Mouse (Mus musculus): ENCODE results near the gene Rab33a.
A peak's percentile ranks its signal among the peaks of the same experiment; 100 is the strongest.

Gene Rab33a

GRCm38 (mm10) chrX:48518808-48519548 is at the start of gene Rab33a:
Rab33a (plus strand) TSS chrX:48519285.
- peak; percentile 55 for DNase-seq

DNA sequence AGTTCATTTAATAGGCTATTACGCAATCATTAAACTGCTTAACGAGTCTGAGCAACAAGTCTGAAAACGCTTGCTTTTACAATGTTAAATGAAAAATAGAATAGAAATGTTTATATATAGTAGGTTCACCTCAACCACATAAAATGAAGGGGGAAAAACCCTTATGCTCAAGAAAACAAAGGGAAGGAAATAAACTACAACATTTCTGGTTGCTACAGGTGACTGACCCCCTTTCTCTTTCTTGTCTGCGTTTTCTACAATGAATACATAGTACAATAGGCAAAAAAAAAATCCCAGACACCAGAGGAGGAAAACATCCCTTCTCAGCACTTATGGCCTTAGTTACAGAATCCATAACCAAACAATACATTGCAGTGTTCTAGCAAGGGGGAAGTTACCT is 38.0 kb upstream of the Rab33a start:
- DNase-seq: no peak

DNA sequence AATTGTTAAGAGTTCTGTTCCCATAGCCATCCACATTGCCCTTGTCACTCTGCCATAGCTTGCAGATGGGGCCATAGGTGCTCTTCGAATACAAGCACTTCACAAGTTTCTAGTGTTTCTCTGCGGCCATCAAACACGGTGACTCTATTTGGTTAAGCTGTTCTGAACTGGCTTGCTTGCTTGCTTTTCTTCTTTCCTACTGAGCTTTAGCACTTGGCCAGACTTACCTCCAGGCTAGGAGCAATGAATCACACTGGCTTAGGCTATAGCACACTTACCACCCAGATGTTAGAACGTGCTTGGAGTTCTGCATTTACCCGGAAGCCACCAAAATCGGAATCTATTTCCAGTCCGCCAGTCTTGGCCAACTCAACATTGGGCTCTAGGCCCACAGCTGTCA is 37.4 kb upstream of the Rab33a start:
- DNase-seq: no peak

GRCm38 (mm10) chrX:48493763-48494162 is 25.3 kb upstream of the Rab33a start:
- no peak for DNase-seq

GRCm38 (mm10) chrX:48513166-48513807 is 5.8 kb upstream of the Rab33a start, which contains the start of gene Aifm1:
Aifm1 (minus strand) TSS chrX:48513563.
- DNase-seq: peak; percentile 78

DNA sequence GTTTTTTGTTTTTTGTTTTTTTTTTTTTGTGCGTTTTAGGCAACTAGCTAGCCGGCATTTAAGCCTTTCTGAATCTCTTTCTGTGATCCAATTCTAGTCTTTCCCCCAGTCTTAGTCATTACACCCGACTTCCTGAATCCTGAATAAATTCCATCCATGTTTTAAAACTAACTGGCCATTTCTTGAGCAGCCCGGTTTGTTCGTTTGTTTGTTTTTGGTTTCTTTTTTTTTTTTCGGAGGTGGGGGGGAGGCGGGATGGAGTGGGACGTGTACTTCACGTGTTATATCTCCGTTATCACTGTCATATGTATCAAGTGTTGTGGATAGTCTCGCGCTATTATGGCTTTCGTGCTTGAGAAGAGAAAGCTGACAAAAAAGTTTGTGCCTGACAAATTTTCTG is 5.3 kb upstream of the Rab33a start:
- no peak for DNase-seq

DNA sequence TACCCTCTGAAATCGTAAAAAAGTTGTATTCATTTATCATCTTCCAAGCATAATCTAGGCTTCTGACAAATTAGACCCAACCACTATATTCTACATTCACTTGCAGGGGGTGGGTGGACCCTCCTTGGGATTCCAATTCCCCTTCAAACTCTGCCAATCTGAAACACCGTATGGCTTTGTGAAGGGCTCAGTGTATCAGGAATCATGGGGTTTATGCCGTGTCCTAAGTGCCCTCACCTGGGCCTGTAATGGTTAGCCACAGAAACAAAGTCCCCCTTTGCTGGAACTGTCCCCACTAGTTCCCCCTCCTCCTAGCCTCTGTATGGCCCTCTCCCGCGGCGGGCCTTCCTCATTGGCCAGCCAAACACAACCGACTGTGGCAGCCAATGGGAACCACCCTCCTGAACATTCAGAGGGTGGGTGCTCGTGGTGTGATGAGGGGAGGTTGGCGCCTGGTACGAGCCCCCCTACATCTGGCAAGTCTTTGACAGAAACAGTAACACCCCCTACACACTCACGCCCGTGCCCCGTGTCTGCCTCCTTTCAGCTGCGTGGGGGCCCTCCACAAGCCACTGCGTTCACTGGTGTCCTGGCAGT is 776 bp upstream of the Rab33a start:
- peak; percentile 63 for DNase-seq

DNA sequence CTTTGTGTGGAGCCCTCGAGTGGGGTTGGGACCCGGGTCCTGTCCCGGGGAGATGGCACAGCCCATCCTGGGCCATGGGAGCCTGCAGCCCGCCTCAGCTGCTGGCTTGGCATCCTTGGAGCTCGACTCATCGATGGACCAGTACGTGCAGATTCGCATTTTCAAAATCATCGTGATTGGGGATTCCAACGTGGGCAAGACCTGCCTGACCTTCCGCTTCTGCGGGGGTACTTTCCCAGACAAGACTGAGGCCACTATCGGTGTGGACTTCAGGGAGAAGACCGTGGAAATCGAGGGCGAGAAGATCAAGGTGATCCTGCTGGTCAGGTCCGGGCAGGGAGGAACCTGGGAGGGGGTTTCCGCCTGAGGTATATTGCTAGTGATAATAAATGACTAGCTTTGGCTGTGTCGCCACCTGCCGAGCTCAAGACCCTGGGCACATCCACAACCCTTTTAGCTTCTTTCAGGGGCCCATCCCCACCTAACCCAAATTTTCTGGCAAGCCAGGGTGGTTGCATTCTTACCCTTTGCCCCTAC is 532 bp downstream of the Rab33a start:
- peak; percentile 8 for DNase-seq

GRCm38 (mm10) chrX:48521651-48522050 is 2.6 kb downstream of the Rab33a start:
- no peak for DNase-seq

DNA sequence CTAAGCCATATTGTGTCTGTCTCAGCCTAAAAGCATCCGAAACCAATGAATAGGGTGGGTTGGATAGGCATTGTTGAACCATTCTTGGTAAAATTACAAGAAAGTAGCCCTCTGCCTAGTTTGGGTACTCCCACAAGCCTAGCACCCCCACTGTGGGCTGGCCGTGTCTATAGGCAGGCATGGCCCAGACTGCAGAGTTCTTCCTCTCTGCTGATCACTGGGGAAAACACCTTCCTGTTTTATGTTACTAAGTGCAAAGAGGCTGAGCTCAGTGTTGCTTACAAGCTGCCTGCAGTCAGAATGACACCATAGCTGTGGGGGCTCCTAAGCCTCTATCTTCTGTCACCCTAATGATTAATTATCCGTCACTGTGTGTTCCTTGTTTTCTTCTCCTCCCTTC is 4.4 kb downstream of the Rab33a start:
- DNase-seq: no peak

- no peak for DNase-seq
Measured at GRCm38 (mm10) chrX:48525332-48525731, 6.2 kb downstream of the Rab33a start.

DNA sequence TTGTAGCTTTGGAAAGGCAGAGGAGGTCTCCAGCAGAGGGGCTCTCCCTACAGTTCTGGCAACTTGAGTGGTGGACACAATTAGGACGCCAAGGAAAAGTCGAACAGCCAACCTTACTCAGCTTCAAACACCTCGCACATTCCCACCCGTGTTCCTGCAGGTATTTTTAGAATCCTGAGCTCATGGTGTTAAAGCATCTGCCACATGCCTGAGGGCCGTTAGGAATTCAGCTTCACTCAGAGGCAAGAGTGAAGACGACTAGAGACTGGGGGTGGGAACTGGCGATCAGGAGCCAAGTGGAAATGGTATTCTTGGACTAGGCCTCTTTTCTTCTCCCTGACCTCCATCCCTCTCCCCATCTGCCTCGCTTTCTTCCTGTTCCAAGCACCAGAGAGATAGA is 6.8 kb downstream of the Rab33a start:
- no peak for DNase-seq

DNA sequence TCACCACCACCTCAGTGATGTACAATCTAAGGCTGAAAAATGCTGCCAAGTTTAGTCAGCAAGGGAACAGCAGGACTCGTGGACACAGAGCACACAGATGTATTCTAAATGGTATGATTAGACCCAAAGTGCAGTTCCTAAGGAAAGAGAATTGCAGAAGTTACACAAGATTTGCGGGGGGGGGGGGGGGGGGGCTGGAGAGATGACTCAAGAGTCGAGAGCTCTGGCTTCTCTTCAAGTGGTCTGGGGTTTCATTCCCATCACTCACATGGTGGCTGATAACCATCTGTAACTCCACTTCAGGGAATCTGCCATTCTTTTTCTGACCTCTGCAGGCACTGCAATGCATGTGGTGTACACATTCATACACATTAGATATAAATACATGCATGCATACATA is 7.3 kb downstream of the Rab33a start:
- DNase-seq: no peak

DNA sequence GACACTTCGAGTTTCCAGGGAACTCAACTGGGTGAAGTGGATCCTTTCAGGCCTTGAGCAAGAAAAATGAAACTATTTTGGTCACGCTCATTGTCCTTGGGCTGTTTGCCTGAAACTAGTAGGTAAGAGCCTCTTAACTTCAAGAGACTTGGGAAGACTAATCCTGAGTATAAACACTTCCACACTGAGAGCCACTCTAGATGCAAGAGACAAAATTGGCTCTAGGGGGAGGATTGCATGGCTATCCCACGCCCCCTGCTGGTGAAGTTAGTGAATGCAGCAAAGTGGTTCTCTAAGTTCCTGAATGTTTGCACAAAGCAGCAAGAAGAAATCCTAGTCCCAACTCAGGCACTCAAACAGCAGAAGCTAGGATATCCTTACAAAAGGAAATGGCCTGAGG is 13.1 kb downstream of the Rab33a start:
- DNase-seq: peak; percentile 82

All from right cerebral cortex, postnatal 4 days (tissue).